Mouse (Mus musculus) lung, adult 2 months (tissue): ENCODE results near the gene Fhl4. TPM values are rescaled to one million over a fixed set of nuclear protein-coding genes. Genes with fewer than 3 reads are reported as not detected.

Experiments
- DNase-seq: peaks from one replicate; pipeline ENCODE4 v3.0.0; 2022
- H3K4me1 ChIP-seq: fragments of 200-500 bp; 2 replicates; pipeline ENCODE4 v1.6.1; 2011; ENCODE audit warnings: low read length; ENCODE audit not compliant: control insufficient read depth, insufficient read depth
- H3K4me3 ChIP-seq: fragments of 200-500 bp; replicated peaks from 2 replicates; pipeline ENCODE3; 2011; ENCODE audit warnings: low read depth, mild to moderate bottlenecking, control low read depth, low read length; ENCODE audit errors: extremely low read depth
- CTCF ChIP-seq: fragments of 200-500 bp; IDR thresholded peaks from 2 replicates; pipeline ENCODE4 v1.5.1; 2011; ENCODE audit warnings: mild to moderate bottlenecking, low read length, control low read depth; ENCODE audit not compliant: insufficient read depth
- POLR2A ChIP-seq: fragments of 200-500 bp; IDR thresholded peaks from 2 replicates; pipeline ENCODE4 v1.6.1; 2011; ENCODE audit warnings: low read depth, mild to moderate bottlenecking, control low read depth, low read length, borderline replicate concordance; ENCODE audit errors: extremely low read depth
- WGBS: fragments of 180-500 bp; shearing (Covaris S2); methylation state at CpG from one replicate; pipeline ENCODE4 v1.1.7; 2018; 5-methylcytosine and 5-hydroxymethylcytosine counted together
- polyA plus RNA-seq: library from polyadenylated mRNA; depleted of rRNA; stranded (reverse); fragments of >200 nt; gene quantifications from 2 replicates; pipeline ENCODE4 v1.2.3, GENCODE M21; 2012; rRNA removed

Gene Fhl4
- 0.14 and 0.22 TPM in 2 replicates for polyA plus RNA-seq

DNA sequence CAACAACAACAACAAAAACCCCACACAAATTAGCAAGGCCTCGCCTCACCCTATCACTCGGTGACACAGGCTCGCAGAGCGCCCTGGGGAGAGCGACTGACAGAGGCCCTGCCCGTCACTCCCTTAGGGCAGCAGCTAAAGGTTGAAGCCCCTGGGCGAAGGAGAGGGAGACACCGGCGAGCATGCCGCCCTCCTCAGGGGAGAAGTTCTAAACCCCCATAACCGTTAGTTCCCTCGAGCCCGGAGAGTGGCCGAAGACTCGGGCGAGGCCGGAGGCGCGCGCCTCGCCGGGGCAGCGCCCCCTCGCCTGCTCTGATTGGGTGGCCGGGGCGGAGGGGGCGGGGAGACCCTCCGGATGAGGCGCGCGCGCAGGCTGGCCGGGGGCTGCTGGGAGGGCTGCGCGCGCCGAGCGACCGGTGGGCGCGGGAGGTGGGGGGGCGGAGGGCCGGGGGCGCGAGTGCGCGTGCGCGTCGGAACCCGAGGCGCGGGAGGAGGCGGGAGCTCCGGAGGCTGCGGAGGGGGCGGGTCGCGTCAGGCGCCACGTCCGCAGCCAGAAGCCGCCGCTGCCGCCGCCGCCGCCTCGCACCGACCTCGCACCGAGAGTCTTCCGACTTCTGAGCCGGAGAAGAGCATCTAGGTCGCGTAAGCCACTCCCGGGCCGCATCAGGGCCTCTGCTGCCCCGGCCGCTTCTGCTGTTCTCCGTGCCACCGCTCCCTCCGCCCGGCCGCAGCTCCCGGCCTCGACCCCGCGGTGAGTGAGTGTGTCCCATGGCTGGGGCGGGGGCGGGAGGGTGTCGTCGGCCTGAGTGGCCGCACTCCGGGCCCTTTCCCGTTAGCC, at the start of gene Fhl4, which contains the start of gene Tmem263:
TSS of gene Fhl4 (minus strand) at position 249 of the 838 bp plus-strand sequence.
TSS of gene Tmem263 (plus strand) at position 381 of the 838 bp plus-strand sequence.
- TF ChIP-seq POLR2A (peak; percentile 69; the same call in 1 of the 2 replicates), CTCF (no peak)
- Histone ChIP-seq H3K4me3 (peak within 1 kb of the TSS; percentile 91), H3K4me1 (peaks cover 6% of the 10 kb centered on the region; the same call in 1 of the 2 replicates)
- peak; percentile 72 for DNase-seq
- WGBS = under 1% methylated on average over 88 of the region's 96 CpGs

GRCm38 (mm10) chr10:85149226-85149625, 46.9 kb upstream of the Fhl4 start:
- DNase-seq = no peak
- no peak for TF ChIP-seq POLR2A
- WGBS = 82% methylated on average over 5 of the region's 5 CpGs
- Histone ChIP-seq H3K4me1 (no peaks in the 10 kb centered on the region), H3K4me3 (no peak overlapping the region)

DNA sequence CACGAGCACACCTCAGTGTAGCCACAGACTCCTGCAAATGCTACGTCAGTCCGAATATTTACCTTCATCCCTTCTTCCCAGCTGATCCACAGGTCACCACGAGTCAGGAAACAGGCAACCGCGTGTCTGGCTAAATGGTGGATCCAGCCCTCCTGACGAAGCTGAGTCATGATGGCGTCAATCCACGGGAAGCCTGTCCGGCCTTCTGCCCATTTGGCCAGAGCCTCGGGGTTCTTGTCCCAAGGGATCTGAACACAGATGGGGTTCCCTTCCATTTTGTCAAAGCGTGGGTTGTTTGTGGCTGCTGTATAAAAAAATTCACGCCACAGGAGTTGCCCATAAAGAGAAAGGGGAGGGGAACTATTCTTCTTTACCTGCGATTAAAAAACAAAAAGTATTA, 44.0 kb upstream of the Fhl4 start:
- no peak overlapping the region for H3K4me3 ChIP-seq
- DNase-seq = no peak
- WGBS = 87% methylated on average over 14 of the region's 14 CpGs
- TF ChIP-seq POLR2A (no peak), CTCF (no peak)
- no peaks in the 10 kb centered on the region for H3K4me1 ChIP-seq

GRCm38 (mm10) chr10:85141465-85141864, 39.2 kb upstream of the Fhl4 start:
- WGBS = 86% methylated on average over 9 of the region's 9 CpGs
- TF ChIP-seq CTCF (no peak), POLR2A (no peak)
- Histone ChIP-seq H3K4me1 (no peaks in the 10 kb centered on the region), H3K4me3 (no peak overlapping the region)
- no peak for DNase-seq

DNA sequence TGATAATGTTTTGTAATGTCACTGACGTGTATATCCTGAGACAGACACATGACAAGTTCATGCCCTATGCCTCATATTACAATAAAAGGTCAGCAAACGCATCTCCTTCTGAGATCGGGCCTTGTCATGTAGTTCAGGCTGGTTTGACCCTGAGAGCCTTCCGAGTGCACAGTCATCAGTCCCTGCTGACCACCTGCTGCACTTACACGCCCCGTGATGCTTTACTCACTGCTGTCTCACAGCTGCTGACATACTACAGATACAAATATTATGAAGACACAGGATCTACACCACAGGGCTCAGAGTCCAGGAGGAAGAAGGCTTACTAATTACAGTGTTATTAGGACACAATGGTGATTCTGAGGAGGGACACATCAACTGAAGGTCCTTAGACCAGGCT, 34.3 kb upstream of the Fhl4 start:
- no peak overlapping the region for H3K4me3 ChIP-seq
- DNase-seq = no peak
- H3K4me1 ChIP-seq = no peaks in the 10 kb centered on the region
- TF ChIP-seq POLR2A = no peak
- TF ChIP-seq CTCF = no peak
- WGBS = 88% methylated on average over 6 of the region's 6 CpGs

GRCm38 (mm10) chr10:85128453-85128852, 26.2 kb upstream of the Fhl4 start:
- no peak for TF ChIP-seq POLR2A
- no peak for TF ChIP-seq CTCF
- WGBS = 12% methylated on average over 7 of the region's 7 CpGs
- peak; percentile 16 for DNase-seq
- H3K4me3 ChIP-seq = no peak overlapping the region
- peaks cover 10% of the 10 kb centered on the region for H3K4me1 ChIP-seq

- Histone ChIP-seq H3K4me1 (peaks cover 10% of the 10 kb centered on the region), H3K4me3 (peak within 1 kb of the TSS; percentile 75)
- DNase-seq = peak; percentile 88
- TF ChIP-seq CTCF (peak; percentile 27; the same call in 1 of the 2 replicates), POLR2A (peak; percentile 41; the same call in 1 of the 2 replicates)
- 5% methylated on average over 20 of the region's 20 CpGs for WGBS
Measured at GRCm38 (mm10) chr10:85127395-85128287, 25.3 kb upstream of the Fhl4 start, which contains the start of gene Mterf2. Gene Mterf2 (minus strand): TSS chr10:85128027.

GRCm38 (mm10) chr10:85125184-85125583, 22.9 kb upstream of the Fhl4 start:
- no peak overlapping the region for H3K4me3 ChIP-seq
- DNase-seq = no peak
- peaks cover 10% of the 10 kb centered on the region for H3K4me1 ChIP-seq
- TF ChIP-seq CTCF (no peak), POLR2A (no peak)
- WGBS = 81% methylated on average over 13 of the region's 13 CpGs

DNA sequence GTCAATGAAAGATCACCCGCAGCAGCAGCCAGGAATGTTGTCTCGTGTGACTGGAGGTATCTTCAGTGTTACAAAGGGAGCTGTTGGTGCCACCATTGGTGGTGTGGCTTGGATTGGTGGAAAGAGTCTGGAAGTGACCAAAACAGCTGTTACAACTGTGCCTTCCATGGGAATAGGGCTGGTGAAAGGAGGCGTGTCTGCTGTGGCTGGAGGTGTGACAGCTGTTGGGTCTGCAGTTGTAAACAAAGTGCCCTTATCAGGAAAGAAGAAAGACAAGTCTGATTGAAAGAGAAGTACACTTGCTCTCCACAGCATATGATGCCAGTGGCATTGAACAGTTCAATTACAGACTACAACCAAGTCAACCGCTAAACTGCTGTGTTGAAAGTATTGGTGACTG, 12.1 kb upstream of the Fhl4 start:
- H3K4me1 ChIP-seq = no peaks in the 10 kb centered on the region
- WGBS = 78% methylated on average over 4 of the region's 4 CpGs
- no peak for DNase-seq
- TF ChIP-seq POLR2A (no peak), CTCF (no peak)
- no peak overlapping the region for H3K4me3 ChIP-seq
